Mouse (Mus musculus) MEL (cell line): ENCODE results near the gene Gabrg3. TPM values are rescaled to one million over a fixed set of nuclear protein-coding genes. Genes with fewer than 3 reads are reported as not detected.

Experiments used
- DNase-seq: peaks from one replicate; pipeline ENCODE4 v3.0.0; 2011; ENCODE audit warnings: low read depth, low spot score
- H3K27ac ChIP-seq: 2 replicates; pipeline ENCODE4 v1.5.1; 2012; ENCODE audit warnings: low read depth, mild to moderate bottlenecking, control low read depth, low read length, moderate library complexity; ENCODE audit not compliant: control insufficient read depth
- H3K27me3 ChIP-seq, 2 experiments: fragments of 150-350 bp in 1 of 2; sonication (generic) in 1 of 2; 2 replicates each; pipeline ENCODE4 v1.6.1; 2012; ENCODE audit warnings: low read length in 2 of 2, mild to moderate bottlenecking in 2 of 2, improper control_type of control experiment in 1 of 2, moderate library complexity in 1 of 2; ENCODE audit not compliant: insufficient read depth in 2 of 2, control insufficient read depth in 1 of 2
- H3K36me3 ChIP-seq, 2 experiments: 2 replicates each; pipeline ENCODE4 v1.6.1; 2012 to 2014; ENCODE audit warnings: low read length in 2 of 2, improper control_type of control experiment in 1 of 2, inconsistent platforms in 1 of 2, mild to moderate bottlenecking in 1 of 2; ENCODE audit not compliant: insufficient read depth in 2 of 2, control insufficient read depth in 1 of 2
- H3K4me1 ChIP-seq, 2 experiments: fragments of 150-350 bp in 1 of 2; sonication (generic) in 1 of 2; 2 replicates each; pipeline ENCODE4 v1.6.1; 2012; ENCODE audit warnings: low read length in 2 of 2, improper control_type of control experiment in 1 of 2, mild to moderate bottlenecking in 1 of 2; ENCODE audit not compliant: insufficient read depth in 2 of 2, control insufficient read depth in 1 of 2
- H3K4me3 ChIP-seq, 2 experiments: fragments of 150-350 bp in 1 of 2; sonication (generic) in 1 of 2; 2 replicates each; pipeline ENCODE4 v1.5.1; 2012; ENCODE audit warnings: low read depth in 2 of 2, low read length in 2 of 2, mild to moderate bottlenecking in 2 of 2, moderate library complexity in 2 of 2, control low read depth in 1 of 2, improper control_type of control experiment in 1 of 2; ENCODE audit not compliant: control insufficient read depth in 1 of 2, insufficient read depth in 1 of 2
- H3K79me2 ChIP-seq: 2 replicates; pipeline ENCODE4 v1.6.1; 2012; ENCODE audit warnings: mild to moderate bottlenecking, low read length, moderate library complexity; ENCODE audit not compliant: control insufficient read depth, poor library complexity, insufficient read depth
- H3K9ac ChIP-seq: 2 replicates; pipeline ENCODE4 v1.6.1; 2012; ENCODE audit warnings: low read depth, mild to moderate bottlenecking, control low read depth, low read length, moderate library complexity; ENCODE audit not compliant: control insufficient read depth, poor library complexity, severe bottlenecking
- H3K9me3 ChIP-seq: fragments of 150-350 bp; sonication (generic); replicated peaks from 2 replicates; pipeline ENCODE4 v1.6.1; 2012; ENCODE audit warnings: mild to moderate bottlenecking, low read length, improper control_type of control experiment, moderate library complexity; ENCODE audit not compliant: insufficient read depth
- CHD1 ChIP-seq: IDR thresholded peaks from 2 replicates; pipeline ENCODE4 v1.6.1; 2012; ENCODE audit warnings: low read depth, mild to moderate bottlenecking, inconsistent platforms, low read length, improper control_type of control experiment
- CHD2 ChIP-seq: IDR thresholded peaks from 2 replicates; pipeline ENCODE4 v1.6.1; 2011; ENCODE audit warnings: low read length, improper control_type of control experiment
- CTCF ChIP-seq, 3 experiments: IDR thresholded peaks in 2 of 3; conservative IDR thresholded peaks in 1 of 3; 2 replicates each; pipeline ENCODE4 v1.5.1; 2011 to 2012; ENCODE audit warnings: low read length in 3 of 3, low read depth in 2 of 3, mild to moderate bottlenecking in 2 of 3, improper control_type of control experiment in 1 of 3, inconsistent platforms in 1 of 3, mixed read lengths in 1 of 3, moderate library complexity in 1 of 3; ENCODE audit not compliant: control insufficient read depth in 1 of 3, insufficient read depth in 1 of 3, poor library complexity in 1 of 3, severe bottlenecking in 1 of 3
- ETS1 ChIP-seq: IDR thresholded peaks from 2 replicates; pipeline ENCODE4 v1.6.1; 2012; ENCODE audit warnings: low read depth, mild to moderate bottlenecking, inconsistent platforms, low read length, improper control_type of control experiment, moderate library complexity
- GABPA ChIP-seq: IDR thresholded peaks from 2 replicates; pipeline ENCODE4 v1.6.1; 2012; ENCODE audit warnings: low read depth, mild to moderate bottlenecking, inconsistent platforms, low read length, improper control_type of control experiment, moderate library complexity
- GATA1 ChIP-seq: IDR thresholded peaks from 2 replicates; pipeline ENCODE4 v1.6.1; 2011; ENCODE audit warnings: low read depth, low read length, improper control_type of control experiment
- KAT2A ChIP-seq: conservative IDR thresholded peaks from 2 replicates; pipeline ENCODE4 v1.6.1; 2012; ENCODE audit warnings: low read depth, low read length, improper control_type of control experiment, inconsistent platforms
- MAFK ChIP-seq: IDR thresholded peaks from 2 replicates; pipeline ENCODE4 v1.6.1; 2011; ENCODE audit warnings: low read depth, mild to moderate bottlenecking, low read length, improper control_type of control experiment, borderline replicate concordance
- MAX ChIP-seq: IDR thresholded peaks from 2 replicates; pipeline ENCODE4 v1.6.1; 2011; ENCODE audit warnings: low read length, improper control_type of control experiment
- MAZ ChIP-seq: IDR thresholded peaks from 2 replicates; pipeline ENCODE4 v1.6.1; 2012; ENCODE audit warnings: low read depth, mild to moderate bottlenecking, inconsistent platforms, low read length, improper control_type of control experiment
- MEF2A ChIP-seq: IDR thresholded peaks from 2 replicates; pipeline ENCODE4 v1.6.1; 2014; ENCODE audit warnings: low read depth, mild to moderate bottlenecking, inconsistent platforms, low read length, improper control_type of control experiment; ENCODE audit not compliant: poor library complexity, insufficient replicate concordance, severe bottlenecking; ENCODE audit errors: extremely low read depth
- MXI1 ChIP-seq: IDR thresholded peaks from 2 replicates; pipeline ENCODE4 v1.6.1; 2011; ENCODE audit warnings: mild to moderate bottlenecking, low read depth, low read length, improper control_type of control experiment
- POLR2A ChIP-seq, 2 experiments: IDR thresholded peaks; 2 replicates each; pipeline ENCODE4 v1.6.1; 2011 to 2012; ENCODE audit warnings: low read length in 2 of 2, mild to moderate bottlenecking in 2 of 2, control low read depth in 1 of 2, improper control_type of control experiment in 1 of 2, low read depth in 1 of 2, moderate library complexity in 1 of 2; ENCODE audit not compliant: control insufficient read depth in 1 of 2, insufficient read depth in 1 of 2, poor library complexity in 1 of 2
- POLR2AphosphoS2 ChIP-seq: IDR thresholded peaks from 2 replicates; pipeline ENCODE4 v1.6.1; 2011; ENCODE audit warnings: low read length, improper control_type of control experiment
- POLR2AphosphoS5 ChIP-seq: IDR thresholded peaks from 2 replicates; pipeline ENCODE4 v1.6.1; 2012; ENCODE audit warnings: low read depth, borderline replicate concordance, mild to moderate bottlenecking, inconsistent platforms, low read length, moderate library complexity, mixed read lengths
- RAD21 ChIP-seq: IDR thresholded peaks from 2 replicates; pipeline ENCODE4 v1.6.1; 2011; ENCODE audit warnings: mild to moderate bottlenecking, low read depth, low read length, improper control_type of control experiment
- SIN3A ChIP-seq: IDR thresholded peaks from 2 replicates; pipeline ENCODE4 v1.6.1; 2012; ENCODE audit warnings: low read length, improper control_type of control experiment, inconsistent platforms
- TAL1 ChIP-seq: IDR thresholded peaks from 2 replicates; pipeline ENCODE4 v1.6.1; 2012; ENCODE audit warnings: mild to moderate bottlenecking, inconsistent platforms, low read length, moderate library complexity, mixed read lengths
- TBP ChIP-seq: IDR thresholded peaks from 2 replicates; pipeline ENCODE4 v1.8.0; 2011; ENCODE audit warnings: low read depth, low read length, improper control_type of control experiment
- UBTF ChIP-seq: IDR thresholded peaks from 2 replicates; pipeline ENCODE4 v1.6.1; 2012; ENCODE audit warnings: low read depth, mild to moderate bottlenecking, inconsistent platforms, low read length, improper control_type of control experiment, moderate library complexity, borderline replicate concordance; ENCODE audit not compliant: insufficient read depth
- USF1 ChIP-seq: IDR thresholded peaks from 2 replicates; pipeline ENCODE4 v1.6.1; 2014; ENCODE audit warnings: low read depth, mild to moderate bottlenecking, inconsistent platforms, low read length, improper control_type of control experiment, moderate library complexity
- USF2 ChIP-seq, 2 experiments: IDR thresholded peaks; 2 replicates each; pipeline ENCODE4 v1.6.1; 2011 to 2012; ENCODE audit warnings: improper control_type of control experiment in 2 of 2, low read length in 2 of 2, borderline replicate concordance in 1 of 2, inconsistent platforms in 1 of 2, low read depth in 1 of 2, mild to moderate bottlenecking in 1 of 2; ENCODE audit not compliant: insufficient read depth in 1 of 2
- ZKSCAN1 ChIP-seq: IDR thresholded peaks from 2 replicates; pipeline ENCODE4 v1.6.1; 2012; ENCODE audit warnings: low read depth, mild to moderate bottlenecking, inconsistent platforms, low read length, improper control_type of control experiment, moderate library complexity
- ZMIZ1 ChIP-seq: IDR thresholded peaks from 2 replicates; pipeline ENCODE4 v1.6.1; 2012; ENCODE audit warnings: low read depth, mild to moderate bottlenecking, inconsistent platforms, low read length, improper control_type of control experiment, moderate library complexity
- polyA plus RNA-seq, 2 experiments: library from polyadenylated mRNA; stranded (reverse) in 1 of 2; unstranded in 1 of 2; fragments of >175 nt in 1 of 2; fragments of >200 nt in 1 of 2; gene quantifications; 2 replicates each; pipeline versions ENCODE4 v1.2.1 to v1.2.4; 2012; ENCODE audit warnings: low replicate concordance in 2 of 2, low read depth in 1 of 2; ENCODE audit not compliant: insufficient read length in 2 of 2, insufficient read depth in 1 of 2, missing spikeins in 1 of 2
- total RNA-seq: library from RNA; depleted of rRNA; stranded (reverse); fragments of 300-350 nt; gene quantifications from 2 replicates; pipeline ENCODE4 v1.2.3, GENCODE M21; 2012

Gabrg3 gene
- total and polyA plus RNA-seq, 3 experiments: not detected

DNA sequence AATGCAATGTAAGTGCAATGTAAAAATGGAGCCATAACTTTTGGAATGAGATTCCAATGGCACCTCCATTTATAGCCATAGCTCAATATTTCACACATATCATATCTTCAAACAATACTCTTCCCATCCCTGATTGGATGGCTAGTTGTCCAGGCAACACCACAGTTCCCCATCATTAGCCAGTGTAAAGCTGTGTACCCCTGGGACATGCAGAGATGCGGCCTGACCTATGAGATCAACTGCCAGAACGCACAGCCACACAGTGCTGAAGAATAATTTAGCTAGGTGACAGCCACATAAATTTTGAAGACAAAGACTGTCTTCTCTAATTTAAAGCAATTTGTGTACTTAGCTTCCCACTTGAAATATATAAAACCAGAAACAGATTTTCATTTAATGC is 472.1 kb downstream of the Gabrg3 start:
- no peaks in the 10 kb centered on the region for H3K36me3 ChIP-seq
- TF ChIP-seq SIN3A (no peak), USF2 (IDR thresholded peaks at IDR 0.05; ENCODE audit: borderline replicate concordance in 1 of 2, insufficient read depth in 1 of 2, low read depth in 1 of 2, low read length in 2 of 2) (no peak), CHD1 (no peak), TBP (no peak), TAL1 (no peak), MXI1 (no peak), POLR2AphosphoS2 (no peak), UBTF (no peak), CTCF (IDR thresholded peaks at IDR 0.05 in 2 of 3, conservative IDR thresholded peaks at IDR 0.05 in 1 of 3; ENCODE audit: control insufficient read depth in 1 of 3, insufficient read depth in 1 of 3, low read depth in 2 of 3, low read length in 3 of 3, poor library complexity in 1 of 3, severe bottlenecking in 1 of 3) (no peak), GATA1 (no peak)
- TF ChIP-seq, all 39 proteins: peak for 0
- no peaks in the 10 kb centered on the region for H3K9me3 ChIP-seq
- H3K27ac ChIP-seq: no peak overlapping the region
- no peaks in the 10 kb centered on the region for H3K4me1 ChIP-seq
- no peak overlapping the region for H3K4me3 ChIP-seq
- DNase-seq: no peak
- no peaks in the 10 kb centered on the region for H3K27me3 ChIP-seq
- H3K9ac ChIP-seq: no peak overlapping the region
- no peaks in the 10 kb centered on the region for H3K79me2 ChIP-seq

DNA sequence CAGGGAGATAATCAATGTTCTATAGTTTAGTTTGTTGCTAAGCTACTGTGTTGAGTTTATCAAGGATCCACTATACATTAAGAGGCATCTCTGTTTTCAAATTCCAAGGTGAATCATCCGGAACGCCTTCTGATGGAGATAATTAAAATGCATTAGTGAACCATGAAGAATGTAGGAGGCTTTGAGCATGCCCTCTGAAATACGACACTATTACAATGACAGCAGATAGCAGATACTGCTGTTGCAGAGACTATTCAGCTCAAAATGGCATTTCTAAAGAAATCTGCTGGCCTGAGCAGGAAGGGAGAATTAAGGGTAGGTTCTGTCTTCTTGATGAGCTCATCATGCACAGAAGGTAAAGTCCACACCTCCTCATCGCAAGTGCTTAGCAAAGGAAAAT is 487.2 kb downstream of the Gabrg3 start:
- TF ChIP-seq GABPA: no peak
- no peak for TF ChIP-seq ETS1
- TF ChIP-seq MAX: no peak
- no peak for TF ChIP-seq POLR2A (IDR thresholded peaks at IDR 0.05; ENCODE audit: control insufficient read depth in 1 of 2, insufficient read depth in 1 of 2, low read depth in 1 of 2, low read length in 2 of 2, poor library complexity in 1 of 2)
- no peak for TF ChIP-seq ZMIZ1
- TF ChIP-seq POLR2AphosphoS5: no peak
- TF ChIP-seq UBTF: no peak
- no peak for TF ChIP-seq CHD2
- TF ChIP-seq MEF2A: no peak
- TF ChIP-seq USF1: no peak
- TF ChIP-seq CHD1: no peak
- TF ChIP-seq KAT2A: no peak
- TF ChIP-seq MAZ: no peak
- TF ChIP-seq GATA1: no peak
- no peak for TF ChIP-seq MAFK
- TF ChIP-seq RAD21: no peak
- no peak for TF ChIP-seq CTCF (IDR thresholded peaks at IDR 0.05 in 2 of 3, conservative IDR thresholded peaks at IDR 0.05 in 1 of 3; ENCODE audit: control insufficient read depth in 1 of 3, insufficient read depth in 1 of 3, low read depth in 2 of 3, low read length in 3 of 3, poor library complexity in 1 of 3, severe bottlenecking in 1 of 3)
- TF ChIP-seq ZKSCAN1: no peak
- Histone ChIP-seq H3K27ac (no peak overlapping the region), H3K27me3 (no peaks in the 10 kb centered on the region), H3K79me2 (no peaks in the 10 kb centered on the region), H3K4me1 (no peaks in the 10 kb centered on the region), H3K9ac (no peak overlapping the region), H3K36me3 (no peaks in the 10 kb centered on the region), H3K9me3 (no peaks in the 10 kb centered on the region), H3K4me3 (no peak overlapping the region)
- no peak for DNase-seq
